Mouse (Mus musculus) cerebellum, adult 2 months (tissue): ENCODE results near the gene Hoxa3. TPM values are rescaled to one million over a fixed set of nuclear protein-coding genes. Genes with fewer than 3 reads are reported as not detected.

Experiments
- DNase-seq, 2 experiments: peaks; one replicate each; pipeline ENCODE4 v3.0.0; 2021
- H3K27ac ChIP-seq: fragments of 200-500 bp; 2 replicates; pipeline ENCODE4 v1.5.1; 2012; ENCODE audit warnings: low read length, control low read depth, inconsistent platforms; ENCODE audit not compliant: insufficient read depth
- H3K27me3 ChIP-seq: fragments of 200-500 bp; 2 replicates; pipeline ENCODE4 v1.6.1; 2012; ENCODE audit warnings: inconsistent platforms, mild to moderate bottlenecking, low read length, moderate library complexity; ENCODE audit not compliant: control insufficient read depth, insufficient read depth
- H3K4me1 ChIP-seq: fragments of 200-500 bp; 2 replicates; pipeline ENCODE4 v1.6.1; 2011; ENCODE audit warnings: low read length; ENCODE audit not compliant: control insufficient read depth, insufficient read depth
- H3K4me3 ChIP-seq: fragments of 200-500 bp; replicated peaks from 2 replicates; pipeline ENCODE3; 2011; ENCODE audit warnings: mild to moderate bottlenecking, low read depth, low read length, control low read depth; ENCODE audit not compliant: insufficient read depth
- CTCF ChIP-seq: fragments of 200-500 bp; IDR thresholded peaks from 2 replicates; pipeline ENCODE4 v1.5.1; 2011; ENCODE audit warnings: low read depth, mild to moderate bottlenecking, control low read depth, low read length, moderate library complexity, borderline replicate concordance; ENCODE audit not compliant: insufficient read depth
- POLR2A ChIP-seq: fragments of 200-500 bp; IDR thresholded peaks from 2 replicates; pipeline ENCODE4 v1.6.1; 2011; ENCODE audit warnings: low read length, control low read depth, borderline replicate concordance; ENCODE audit not compliant: insufficient read depth
- WGBS: fragments of 180-500 bp; shearing (Covaris S2); methylation state at CpG from one replicate; pipeline ENCODE4 v1.1.7; 2018; 5-methylcytosine and 5-hydroxymethylcytosine counted together
- polyA plus RNA-seq: library from polyadenylated mRNA; depleted of rRNA; stranded (reverse); fragments of >200 nt; gene quantifications from 2 replicates; pipeline ENCODE4 v1.2.3, GENCODE M21; 2012

The Hoxa3 gene
- polyA plus RNA-seq, 1 experiment = 2.2 TPM

GRCm38 (mm10) chr6:52217895-52218642 lies 4.9 kb upstream of the Hoxa3 start:
- H3K27ac ChIP-seq = no peak overlapping the region
- 9% methylated on average over 23 of the region's 23 CpGs for WGBS
- H3K27me3 ChIP-seq = peaks cover 12% of the 10 kb centered on the region; the same call in 1 of the 2 replicates
- H3K4me1 ChIP-seq = no peaks in the 10 kb centered on the region
- TF ChIP-seq CTCF (no peak), POLR2A (no peak)
- DNase-seq = no peak
- no peak overlapping the region for H3K4me3 ChIP-seq

GRCm38 (mm10) chr6:52217459-52217768 lies 4.3 kb upstream of the Hoxa3 start:
- no peak for TF ChIP-seq POLR2A
- TF ChIP-seq CTCF = no peak
- Histone ChIP-seq H3K27me3 (peaks cover 15% of the 10 kb centered on the region; the same call in 1 of the 2 replicates), H3K27ac (no peak overlapping the region), H3K4me1 (no peaks in the 10 kb centered on the region), H3K4me3 (no peak overlapping the region)
- DNase-seq = no peak
- 2% methylated on average over 25 of the region's 25 CpGs for WGBS

GRCm38 (mm10) chr6:52216691-52217458 lies 3.7 kb upstream of the Hoxa3 start:
- TF ChIP-seq CTCF (no peak), POLR2A (no peak)
- DNase-seq = no peak
- Histone ChIP-seq H3K4me1 (no peaks in the 10 kb centered on the region), H3K4me3 (no peak overlapping the region), H3K27ac (no peak overlapping the region), H3K27me3 (peaks cover 16% of the 10 kb centered on the region; the same call in 1 of the 2 replicates)
- 4% methylated on average over 56 of the region's 60 CpGs for WGBS

- Histone ChIP-seq H3K4me1 (no peaks in the 10 kb centered on the region), H3K4me3 (no peak overlapping the region), H3K27ac (no peak overlapping the region), H3K27me3 (peaks cover 16% of the 10 kb centered on the region; the same call in 1 of the 2 replicates)
- no peak for DNase-seq
- TF ChIP-seq POLR2A (no peak), CTCF (no peak)
- 3% methylated on average over 30 of the region's 30 CpGs for WGBS
These were observed 2.8 kb upstream of the Hoxa3 start for GRCm38 (mm10) chr6:52215771-52216535.

- WGBS = 14% methylated on average over 3 of the region's 3 CpGs
- Histone ChIP-seq H3K4me3 (no peak overlapping the region), H3K27ac (no peak overlapping the region), H3K27me3 (peaks cover 16% of the 10 kb centered on the region; the same call in 1 of the 2 replicates), H3K4me1 (no peaks in the 10 kb centered on the region)
- no peak for TF ChIP-seq CTCF
- no peak for TF ChIP-seq POLR2A
- no peak for DNase-seq
These were observed 1.9 kb upstream of the Hoxa3 start for GRCm38 (mm10) chr6:52215070-52215469.

GRCm38 (mm10) chr6:52214271-52214670 lies 1.1 kb upstream of the Hoxa3 start:
- peaks cover 16% of the 10 kb centered on the region; the same call in 1 of the 2 replicates for H3K27me3 ChIP-seq
- H3K4me1 ChIP-seq = no peaks in the 10 kb centered on the region
- no peak overlapping the region for H3K4me3 ChIP-seq
- WGBS = 15% methylated on average over 5 of the region's 5 CpGs
- H3K27ac ChIP-seq = no peak overlapping the region
- TF ChIP-seq CTCF (no peak), POLR2A (no peak)
- no peak for DNase-seq

GRCm38 (mm10) chr6:52212556-52213118 lies 499 bp downstream of the Hoxa3 start:
- 3% methylated on average over 22 of the region's 22 CpGs for WGBS
- Histone ChIP-seq H3K27ac (no peak overlapping the region), H3K4me3 (no peak overlapping the region), H3K27me3 (peaks cover 14% of the 10 kb centered on the region; the same call in 1 of the 2 replicates), H3K4me1 (no peaks in the 10 kb centered on the region)
- TF ChIP-seq POLR2A = no peak
- TF ChIP-seq CTCF = no peak
- no peak for DNase-seq
